Mouse (Mus musculus) megakaryocyte, embryonic 14.5 days (primary cell): ENCODE results near the gene Grip1.

Source experiments
- FLI1 ChIP-seq: IDR thresholded peaks from 2 replicates; pipeline ENCODE4 v1.6.1; 2012; ENCODE audit warnings: low read length, inconsistent platforms, mixed read lengths
- GATA1 ChIP-seq: IDR thresholded peaks from 3 replicates; pipeline ENCODE4 v1.6.1; 2012; ENCODE audit warnings: mixed read lengths, low read length, inconsistent platforms, borderline replicate concordance

DNA sequence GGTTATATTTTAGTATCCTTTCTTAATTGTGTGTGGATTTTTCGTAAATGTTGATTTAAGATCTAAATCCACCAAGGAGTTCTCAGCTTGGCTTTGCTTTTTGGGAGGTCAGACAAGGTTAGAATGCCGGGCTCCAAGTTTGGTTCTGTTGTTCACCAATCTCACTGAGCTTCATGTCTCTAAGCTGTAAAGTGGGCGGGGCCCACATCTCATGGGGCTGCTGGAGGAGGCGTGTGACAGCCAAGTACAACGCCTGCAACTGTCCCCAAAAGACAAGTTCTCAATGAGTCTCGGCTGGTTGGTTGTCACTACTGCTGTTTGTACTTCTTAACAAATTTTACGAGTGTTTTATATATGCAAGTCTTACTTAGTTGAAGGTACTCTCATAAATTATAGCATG lies 272.3 kb downstream of the Grip1 start:
- TF ChIP-seq GATA1 (no peak), FLI1 (no peak)
